1 mouse cellular context compared by ENCODE assay signal in genomic region chr10:80050885-80051617, GRCm38 (mm10).
TF ChIP-seq lines count a peak whose summit lies in the region.

No protein-coding gene starts in this region.

TF ChIP-seq in CH12.LX, 34 proteins besides CTCF, POLR2A, EP300 and RAD21 (continued from another document):
- TF ChIP-seq ZKSCAN1 (IDR thresholded peaks at IDR 0.05; ENCODE audit: borderline replicate concordance, low read depth, low read length) (no peak), KAT2A (IDR thresholded peaks at IDR 0.05; ENCODE audit: insufficient replicate concordance, low read length) (no peak), UBTF (IDR thresholded peaks at IDR 0.05; ENCODE audit: low read depth, low read length) (no peak), MAZ (IDR thresholded peaks at IDR 0.05; ENCODE audit: low read depth, low read length) (no peak), CHD1 (IDR thresholded peaks at IDR 0.05; ENCODE audit: low read depth, low read length) (0 out of 2 replicates have a peak, but pooled peaks have one; percentile 67), ZNF384 (IDR thresholded peaks at IDR 0.05; ENCODE audit: low read depth, low read length) (peak; percentile 23; the same call in 1 of the 2 replicates)
